Mouse (Mus musculus) hindbrain, embryonic 11.5 days (tissue): ENCODE results near the gene Gon7. TPM values are rescaled to one million over a fixed set of nuclear protein-coding genes. Genes with fewer than 3 reads are reported as not detected.

Experiments used
- ATAC-seq: fragments of 200-750 bp; cut with Nextera tagmentation; 2 replicates; pipeline ENCODE4 v1.8.0; 2017; ENCODE audit warnings: mild to moderate bottlenecking, moderate TSS enrichment, moderate library complexity; ENCODE audit not compliant: low FRiP score
- DNase-seq: peaks from one replicate; pipeline ENCODE4 v3.0.0-alpha.2; 2015; ENCODE audit warnings: low spot score
- H3K27ac ChIP-seq: fragments of 300-500 bp; sonication (generic); 2 replicates; pipeline ENCODE4 v1.5.1; 2014; ENCODE audit warnings: mild to moderate bottlenecking, low read depth, low read length
- H3K27me3 ChIP-seq: fragments of 300-500 bp; sonication (generic); 2 replicates; pipeline ENCODE4 v1.6.1; 2014; ENCODE audit warnings: mild to moderate bottlenecking, low read length, moderate library complexity, mixed read lengths; ENCODE audit not compliant: control insufficient read depth, insufficient read depth
- H3K36me3 ChIP-seq: fragments of 300-500 bp; sonication (generic); 2 replicates; pipeline ENCODE4 v1.6.1; 2014; ENCODE audit warnings: mild to moderate bottlenecking, low read length, moderate library complexity, mixed read lengths; ENCODE audit not compliant: control insufficient read depth, insufficient read depth
- H3K4me1 ChIP-seq: fragments of 300-500 bp; sonication (generic); replicated peaks from 2 replicates; pipeline ENCODE4 v1.6.1; 2014; ENCODE audit warnings: low read length, mixed read lengths; ENCODE audit not compliant: control insufficient read depth, insufficient read depth
- H3K4me2 ChIP-seq: fragments of 300-500 bp; sonication (generic); replicated peaks from 2 replicates; pipeline ENCODE4 v1.6.1; 2014; ENCODE audit warnings: mild to moderate bottlenecking, low read depth, low read length
- H3K4me3 ChIP-seq: fragments of 300-500 bp; sonication (generic); 2 replicates; pipeline ENCODE4 v1.5.1; 2014; ENCODE audit warnings: low read depth, low read length
- H3K9ac ChIP-seq: fragments of 300-500 bp; sonication (generic); 2 replicates; pipeline ENCODE4 v1.6.1; 2014; ENCODE audit warnings: low read depth, low read length
- H3K9me3 ChIP-seq: fragments of 300-500 bp; sonication (generic); 2 replicates; pipeline ENCODE4 v1.6.1; 2016; ENCODE audit warnings: low read length; ENCODE audit not compliant: control insufficient read depth
- WGBS: fragments of 180-500 bp; shearing (Covaris S2); extraction: QIAGEN DNeasy Blood & Tissue Kit; methylation state at CpG from one replicate; pipeline ENCODE4 v1.1.7; 2014; 5-methylcytosine and 5-hydroxymethylcytosine counted together
- polyA plus RNA-seq: library from polyadenylated mRNA; unstranded; fragments of >200 nt; fragmentation: Nextera tagmentation; extraction: Ambion mirVana; gene quantifications from 2 replicates; pipeline ENCODE4 v1.2.1, GENCODE M21; 2014

Gon7 gene
- polyA plus RNA-seq, 1 experiment from 2014 or later, result 56.2 TPM

DNA sequence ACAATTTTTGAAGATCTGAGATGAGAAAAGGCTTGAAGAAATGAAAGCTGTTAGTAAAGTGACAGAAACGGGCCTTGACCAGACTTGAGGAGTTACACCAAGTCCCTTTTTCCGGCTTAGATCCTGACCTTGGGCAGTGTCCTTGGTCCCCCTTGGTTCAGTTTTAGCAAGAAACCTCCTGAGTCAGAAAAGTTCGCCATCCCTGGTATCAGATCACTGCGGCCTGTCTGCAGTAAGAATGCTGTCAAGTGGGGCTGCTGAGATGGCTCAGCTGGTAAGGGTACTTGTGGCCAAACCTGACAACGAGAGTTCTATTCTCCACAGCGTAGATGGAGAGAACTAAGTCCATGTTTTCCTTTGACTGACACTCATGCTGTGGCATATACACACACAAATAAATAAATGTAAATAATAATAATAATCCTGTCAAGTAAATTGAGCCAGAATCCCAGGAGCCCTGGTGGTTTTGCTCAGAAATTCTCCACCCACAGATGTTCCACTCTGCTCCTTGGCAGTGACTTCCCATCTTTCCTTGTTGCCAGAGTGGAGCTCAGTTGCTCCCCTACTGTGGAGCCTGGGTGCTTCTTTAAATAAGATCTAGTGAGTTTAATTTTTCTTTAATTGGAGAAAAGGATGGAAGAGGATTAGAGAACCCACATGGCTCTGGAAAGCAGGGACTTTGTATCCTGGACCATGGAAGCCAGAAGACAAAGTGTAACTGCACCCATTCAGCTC, 51.5 kb downstream of the Gon7 start:
- H3K36me3 ChIP-seq, result no peaks in the 10 kb centered on the region
- peaks cover 9% of the 10 kb centered on the region for H3K4me1 ChIP-seq
- H3K27me3 ChIP-seq, result no peaks in the 10 kb centered on the region
- peak overlapping the region; percentile 77; the same call in 1 of the 2 replicates for H3K4me3 ChIP-seq
- H3K27ac ChIP-seq, result peak overlapping the region; percentile 3; the same call in 1 of the 2 replicates
- ATAC-seq (no peak), DNase-seq (no peak)
- peak overlapping the region; percentile 80; the same call in 1 of the 2 replicates for H3K9ac ChIP-seq
- peak overlapping the region; percentile 84 for H3K4me2 ChIP-seq
- H3K9me3 ChIP-seq, result no peaks in the 10 kb centered on the region
- WGBS, result 82% methylated on average over 6 of the region's 6 CpGs

GRCm38 (mm10) chr12:102705216-102705871, 52.3 kb downstream of the Gon7 start:
- 2% methylated on average over 44 of the region's 45 CpGs for WGBS
- Histone ChIP-seq H3K4me3 (peak overlapping the region; percentile 77), H3K9me3 (no peaks in the 10 kb centered on the region), H3K4me2 (peak overlapping the region; percentile 84), H3K27me3 (no peaks in the 10 kb centered on the region), H3K9ac (peak overlapping the region; percentile 80), H3K4me1 (peaks cover 9% of the 10 kb centered on the region), H3K36me3 (no peaks in the 10 kb centered on the region), H3K27ac (peak overlapping the region; percentile 79)
- DNase-seq (peak; percentile 94), ATAC-seq (peak; percentile 84)

DNA sequence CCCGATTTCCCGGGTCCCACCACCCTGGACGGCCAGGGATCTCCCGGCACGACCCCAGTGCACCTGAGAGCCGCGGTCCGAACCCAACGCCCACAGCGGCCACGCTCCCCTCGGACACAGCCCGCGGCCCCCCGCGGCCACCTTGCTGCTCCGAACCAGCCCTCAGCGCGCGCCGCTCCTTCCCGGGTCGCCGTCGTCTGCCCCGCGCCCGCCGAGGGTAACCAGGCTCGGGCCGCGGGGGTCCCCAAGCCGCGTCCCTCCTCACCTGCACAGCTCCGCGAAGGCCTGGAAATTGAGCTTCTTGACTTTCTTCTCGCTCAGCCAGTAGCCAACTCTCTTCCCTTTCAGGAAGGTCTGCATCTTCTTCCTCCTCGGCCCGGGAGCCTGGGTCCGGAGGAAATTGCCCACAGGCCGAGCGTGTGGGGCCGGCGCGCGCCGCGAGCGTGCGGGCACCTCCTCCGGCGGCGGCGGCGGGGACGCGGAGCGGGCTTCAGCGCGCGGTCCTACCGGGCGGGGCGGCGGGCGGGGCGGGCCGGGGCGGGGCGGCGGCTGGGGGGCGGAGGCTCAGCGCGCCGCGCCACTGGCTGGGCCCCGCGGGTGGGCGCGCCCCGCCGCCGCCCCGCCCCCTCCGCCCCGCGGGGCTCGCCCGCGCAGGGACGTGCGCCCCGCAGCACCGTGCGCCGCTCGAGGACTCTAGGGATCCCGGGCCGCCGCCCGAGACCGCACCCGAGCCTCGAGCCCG, 53.0 kb downstream of the Gon7 start, which contains the start of gene Itpk1:
Itpk1 (minus strand) TSS at position 474 of the 742 bp plus-strand sequence.
- Histone ChIP-seq H3K27me3 (no peaks in the 10 kb centered on the region), H3K36me3 (no peaks in the 10 kb centered on the region), H3K9ac (peak within 1 kb of the TSS; percentile 80), H3K4me3 (peak within 1 kb of the TSS; percentile 77), H3K9me3 (no peaks in the 10 kb centered on the region), H3K27ac (peak within 1 kb of the TSS; percentile 79), H3K4me1 (peaks cover 9% of the 10 kb centered on the region), H3K4me2 (peak within 1 kb of the TSS; percentile 84)
- peak; percentile 86 for ATAC-seq
- peak; percentile 74 for DNase-seq
- WGBS, result under 1% methylated on average over 61 of the region's 105 CpGs

GRCm38 (mm10) chr12:102703921-102704408, 53.6 kb downstream of the Gon7 start:
- Histone ChIP-seq H3K9ac (peak overlapping the region; percentile 80), H3K4me2 (peak overlapping the region; percentile 84), H3K27me3 (no peaks in the 10 kb centered on the region), H3K4me1 (peaks cover 11% of the 10 kb centered on the region), H3K4me3 (peak overlapping the region; percentile 77), H3K36me3 (no peaks in the 10 kb centered on the region), H3K9me3 (no peaks in the 10 kb centered on the region), H3K27ac (no peak overlapping the region)
- ATAC-seq, result peak; percentile 0; the same call in 1 of the 2 replicates
- DNase-seq, result no peak
- 6% methylated on average over 17 of the region's 17 CpGs for WGBS

- peak; percentile 32 for DNase-seq
Observed at GRCm38 (mm10) chr12:102703441-102703840, 54.2 kb downstream of the Gon7 start.

More at GRCm38 (mm10) chr12:102703441-102703840, 54.2 kb downstream of the Gon7 start:
- H3K4me3 ChIP-seq, result peak overlapping the region; percentile 77
- peaks cover 16% of the 10 kb centered on the region for H3K4me1 ChIP-seq
- no peak for ATAC-seq
- H3K4me2 ChIP-seq, result peak overlapping the region; percentile 84
- H3K9ac ChIP-seq, result 0 out of 2 replicates have a peak overlapping the region, but pooled peaks have one; percentile 16
- no peaks in the 10 kb centered on the region for H3K9me3 ChIP-seq
- no peaks in the 10 kb centered on the region for H3K27me3 ChIP-seq
- H3K36me3 ChIP-seq, result no peaks in the 10 kb centered on the region
- H3K27ac ChIP-seq, result no peak overlapping the region
- 40% methylated on average over 6 of the region's 6 CpGs for WGBS

Other genes starting within 250 kb of the Gon7 start
- gene Chga, start 202.8 kb downstream of the Gon7 start, polyA plus RNA-seq, result 24.8 and 27.1 TPM in 2 replicates
- 14.1 and 16.8 TPM in 2 replicates for gene Itpk1, start 52.9 kb downstream of the Gon7 start, polyA plus RNA-seq
- gene Moap1, start 14.1 kb downstream of the Gon7 start, polyA plus RNA-seq, result 35.7 and 42.9 TPM in 2 replicates
- 10.8 and 11.3 TPM in 2 replicates for gene Tmem251, start 14.0 kb downstream of the Gon7 start, polyA plus RNA-seq
- not detected in 2 replicates for gene Gm28051, start within 50 bp of the Gon7 start, polyA plus RNA-seq
- gene Ubr7, start 164 bp upstream of the Gon7 start, polyA plus RNA-seq, result 58.8 and 69.1 TPM in 2 replicates
- 34.1 and 36.2 TPM in 2 replicates for gene Gm20604, start 869 bp upstream of the Gon7 start, polyA plus RNA-seq
- 19.6 and 20.6 TPM in 2 replicates for gene Btbd7, start 120.7 kb upstream of the Gon7 start, polyA plus RNA-seq
- gene Cox8c, start 141.5 kb upstream of the Gon7 start, polyA plus RNA-seq, result not detected in 2 replicates
- 3.7 and 4.5 TPM in 2 replicates for gene Unc79, start 191.1 kb upstream of the Gon7 start, polyA plus RNA-seq